Mouse (Mus musculus): ENCODE measurements around the gene Mterf1b. TPM values are rescaled to one million over a fixed set of nuclear protein-coding genes. Genes with fewer than 3 reads are reported as not detected.
"Not testable (repeated sequence)": the region's sequence is repeated elsewhere in the genome, so short reads cannot be mapped to it uniquely, and the experiment has no call there.

The Mterf1b gene
- 1 to 10 TPM; 6.1 to 7.1 (median 6.6) TPM for total RNA-seq (2022)

DNA sequence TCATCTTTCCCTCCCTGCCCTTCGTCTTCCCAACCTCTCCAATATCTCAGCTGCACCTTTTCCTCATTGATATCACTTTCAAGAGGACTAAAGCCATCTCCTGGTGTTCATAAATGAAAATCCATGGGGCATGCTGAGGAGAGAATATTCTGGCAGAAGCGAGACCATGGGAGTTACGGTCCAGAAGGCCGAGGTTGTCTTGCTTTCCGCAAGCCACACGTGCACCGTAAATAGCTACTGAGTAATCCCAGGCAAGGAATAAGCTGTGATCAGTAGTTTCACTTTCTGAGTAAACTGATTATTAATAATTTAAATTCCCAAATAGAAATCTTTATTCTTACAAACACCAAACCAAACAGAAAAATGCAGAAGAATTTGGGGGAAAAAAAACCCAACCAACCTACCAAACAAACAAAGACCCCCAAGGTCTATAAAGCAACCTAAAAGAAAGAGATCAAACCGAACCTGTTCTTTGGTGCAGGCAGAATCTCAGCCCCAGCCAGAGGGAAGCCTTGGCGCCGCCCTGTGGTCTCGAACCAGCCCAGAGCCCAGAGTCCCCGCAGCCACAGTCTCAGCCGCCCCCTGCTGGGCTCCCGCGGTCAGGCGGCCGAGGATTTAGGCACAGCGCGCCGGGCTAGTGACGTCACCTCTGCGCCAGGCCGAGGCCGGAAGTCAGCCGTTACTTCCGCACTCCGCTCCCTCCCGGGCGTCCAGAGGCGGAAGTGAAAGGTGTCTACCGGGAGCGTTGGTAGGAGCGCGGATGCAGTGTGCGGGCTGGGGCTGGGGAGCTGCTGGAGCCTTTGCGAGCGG is at the start of gene Mterf1b:
TSS of gene Mterf1b (plus strand) at position 697 of the 810 bp plus-strand sequence.
- not testable (repeated sequence) for DNase-seq (ENCODE audit: low spot score in 2 of 2)

DNA sequence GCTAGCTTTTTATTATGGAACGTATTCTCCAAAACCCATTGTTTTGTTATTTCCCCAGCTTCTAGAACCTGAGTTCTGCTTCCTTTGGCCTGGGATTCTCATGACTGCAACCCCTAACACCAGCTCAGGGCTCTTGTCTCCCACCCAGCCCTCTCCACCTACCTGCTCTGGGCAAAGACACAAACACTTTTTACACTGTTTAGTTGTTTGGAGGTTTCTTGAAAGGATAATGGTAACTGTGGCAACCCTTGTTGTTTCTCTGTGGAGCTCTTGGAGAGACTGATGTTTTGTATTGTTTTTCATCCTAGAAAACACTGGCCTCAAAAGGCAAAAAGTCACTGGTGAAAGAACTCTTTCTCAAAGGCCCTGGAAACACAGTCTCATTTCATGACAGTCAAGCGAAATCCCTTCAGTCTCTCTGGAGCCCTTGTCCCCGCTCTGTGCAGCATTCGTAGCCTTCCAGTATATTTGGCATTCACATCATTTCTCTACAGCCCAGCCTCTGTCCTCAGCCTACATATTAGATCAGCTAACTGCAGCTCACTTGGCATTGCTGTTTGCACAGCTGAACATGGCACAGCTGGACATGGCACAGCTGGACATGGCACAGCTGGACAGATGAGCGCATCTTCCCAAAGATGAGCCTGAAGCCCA is 32.6 kb upstream of the Mterf1b start:
- DNase-seq (ENCODE audit: low spot score in 2 of 2): not testable (repeated sequence)

DNA sequence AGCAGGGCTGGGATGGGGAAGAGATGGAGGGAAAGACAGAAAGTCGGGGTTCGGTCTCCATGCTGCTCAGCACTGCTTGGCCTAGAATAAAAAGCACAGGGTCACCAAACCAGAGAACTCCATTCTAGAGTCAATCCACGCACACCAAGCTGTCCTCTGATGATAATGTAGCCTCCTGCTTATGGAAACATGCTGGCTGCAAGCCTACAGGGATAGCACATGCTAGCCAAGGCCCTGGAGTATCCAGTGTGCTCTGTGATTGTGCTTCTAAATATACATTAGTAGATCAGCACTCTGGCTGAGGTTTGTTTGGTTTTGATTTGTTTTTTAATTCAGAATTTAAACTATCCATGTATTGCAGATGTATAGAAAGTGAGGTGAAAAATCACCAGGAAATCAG is 30.6 kb upstream of the Mterf1b start:
- no peak for DNase-seq (ENCODE audit: low spot score in 2 of 2)

- DNase-seq (ENCODE audit: low spot score in 2 of 2): no peak
These were observed 29.7 kb upstream of the Mterf1b start for GRCm38 (mm10) chr5:4162461-4162860.

- DNase-seq (ENCODE audit: low spot score in 2 of 2): not testable (repeated sequence)
These were observed 24.2 kb upstream of the Mterf1b start for GRCm38 (mm10) chr5:4167813-4168529.

DNA sequence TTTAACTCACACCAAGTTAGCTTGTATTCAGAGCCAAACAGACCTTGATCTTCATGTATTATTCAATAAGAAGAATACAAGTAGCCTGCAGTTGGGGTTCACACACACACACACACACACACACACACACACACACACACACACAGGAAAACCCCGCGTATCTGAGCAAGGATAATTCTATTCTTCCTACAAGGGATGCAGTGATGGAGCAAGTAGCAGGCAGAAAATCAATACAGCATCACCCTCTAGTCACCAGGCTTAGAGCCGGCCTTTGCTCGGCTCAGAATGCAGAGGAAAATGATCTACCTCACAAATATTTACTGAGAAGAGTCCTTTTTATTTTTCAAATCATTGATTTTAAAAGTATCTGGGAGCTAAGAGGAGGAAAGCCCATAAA is 23.6 kb upstream of the Mterf1b start:
- DNase-seq (ENCODE audit: low spot score in 2 of 2): not testable (repeated sequence)

GRCm38 (mm10) chr5:4176421-4176820 is 15.7 kb upstream of the Mterf1b start:
- DNase-seq (ENCODE audit: low spot score in 2 of 2): not testable (repeated sequence)

GRCm38 (mm10) chr5:4179364-4179763 is 12.8 kb upstream of the Mterf1b start:
- DNase-seq (ENCODE audit: low spot score in 2 of 2): no peak

DNA sequence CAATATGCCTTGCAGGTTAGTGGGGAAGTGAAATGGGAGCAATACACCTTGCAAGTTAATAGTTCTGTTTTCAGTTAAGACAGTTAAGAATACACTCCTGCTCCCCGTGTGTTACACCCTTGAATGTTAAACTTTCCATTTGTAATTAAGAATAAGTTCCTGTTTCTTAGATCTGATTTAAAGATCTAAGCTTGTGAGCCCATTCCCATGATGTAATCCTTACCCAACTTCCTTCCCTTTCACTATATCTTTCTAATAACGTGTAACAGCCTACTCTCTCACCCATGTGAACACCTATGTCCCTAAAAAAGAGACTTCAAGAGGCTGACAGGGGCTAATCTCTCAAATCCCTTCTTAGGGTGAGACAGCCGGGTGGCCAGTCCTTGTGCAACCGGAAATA is 5.4 kb upstream of the Mterf1b start:
- DNase-seq (ENCODE audit: low spot score in 2 of 2): no peak

- DNase-seq (ENCODE audit: low spot score in 2 of 2): not testable (repeated sequence)
These were observed 497 bp downstream of the Mterf1b start for GRCm38 (mm10) chr5:4192481-4193246.

- DNase-seq (ENCODE audit: low spot score in 2 of 2): no peak
These were observed 1.1 kb downstream of the Mterf1b start for GRCm38 (mm10) chr5:4193247-4193628.

GRCm38 (mm10) chr5:4194166-4194565 is 2.0 kb downstream of the Mterf1b start:
- DNase-seq (ENCODE audit: low spot score in 2 of 2): no peak

- DNase-seq (ENCODE audit: low spot score in 2 of 2): no peak
These were observed 2.9 kb downstream of the Mterf1b start for GRCm38 (mm10) chr5:4195086-4195485.

DNA sequence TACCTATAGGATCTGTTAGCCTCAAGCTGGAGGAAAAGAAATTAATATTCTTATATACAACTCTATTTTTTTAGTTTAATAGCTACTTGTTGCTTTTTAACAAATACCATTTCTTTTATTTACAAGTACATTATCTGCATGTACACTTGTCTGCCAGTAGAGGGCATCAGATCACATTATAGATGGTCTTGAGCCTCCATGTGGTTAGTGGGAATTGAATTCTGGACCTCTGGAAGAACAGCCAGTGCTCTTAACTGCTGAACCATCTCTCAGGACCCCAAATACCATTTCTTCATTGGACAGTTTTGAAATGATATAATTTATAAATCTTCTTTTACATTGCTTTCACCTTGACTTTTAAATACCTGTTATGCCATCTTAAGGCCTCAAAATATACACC is 9.2 kb downstream of the Mterf1b start:
- DNase-seq (ENCODE audit: low spot score in 2 of 2): no peak

DNA sequence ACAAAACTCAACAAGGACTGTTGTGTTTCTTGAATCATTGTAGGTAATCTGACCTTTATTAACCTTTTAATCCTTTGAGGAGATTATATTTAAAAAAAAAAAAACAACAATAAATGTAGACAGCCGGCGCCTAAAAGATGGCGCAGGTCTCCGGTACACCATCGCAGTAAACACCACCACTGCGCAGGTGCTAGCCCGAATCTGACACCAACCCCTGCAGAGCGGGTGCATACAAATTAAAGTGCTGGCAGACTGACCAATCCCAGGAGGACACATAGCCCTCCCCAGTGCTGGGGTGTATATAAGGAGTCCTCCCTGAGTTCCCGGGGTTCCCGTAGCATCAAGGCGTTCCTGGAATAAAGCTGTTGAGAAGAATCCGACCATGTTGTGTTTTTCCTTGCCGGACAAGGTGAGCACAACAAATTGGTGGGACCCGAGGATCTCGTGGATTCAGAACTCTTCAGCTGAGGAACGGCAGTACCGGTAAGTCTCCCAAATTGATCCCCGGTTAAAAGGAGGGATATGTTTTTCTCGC is 10.2 kb downstream of the Mterf1b start:
- DNase-seq (ENCODE audit: low spot score in 2 of 2): not testable (repeated sequence)

- DNase-seq (ENCODE audit: low spot score in 2 of 2): not testable (repeated sequence)
These were observed 17.9 kb downstream of the Mterf1b start for GRCm38 (mm10) chr5:4210082-4210481.

DNA sequence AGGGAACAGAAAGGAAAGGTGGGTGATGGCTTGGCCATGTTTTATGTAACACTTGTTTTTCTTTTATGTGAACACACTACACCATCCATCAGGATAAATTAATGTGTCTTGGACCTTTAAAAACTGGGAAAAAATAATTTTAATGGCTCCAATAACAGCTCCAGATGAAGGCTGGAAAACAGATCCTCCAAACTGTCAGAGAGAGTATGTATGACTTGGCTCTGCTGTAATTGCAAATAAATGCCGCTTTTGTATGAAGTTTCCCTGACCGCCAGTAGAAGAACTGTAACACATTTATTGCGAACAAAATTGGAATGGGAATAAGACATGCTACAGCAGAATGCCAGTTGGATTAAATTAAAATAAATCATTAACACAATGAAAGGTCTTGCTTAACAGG is 29.1 kb downstream of the Mterf1b start:
- DNase-seq (ENCODE audit: low spot score in 2 of 2): no peak

GRCm38 (mm10) chr5:4221981-4222623 is 29.9 kb downstream of the Mterf1b start:
- no peak for DNase-seq (ENCODE audit: low spot score in 2 of 2)

GRCm38 (mm10) chr5:4232163-4232562 is 40.0 kb downstream of the Mterf1b start:
- no peak for DNase-seq (ENCODE audit: low spot score in 2 of 2)

DNA sequence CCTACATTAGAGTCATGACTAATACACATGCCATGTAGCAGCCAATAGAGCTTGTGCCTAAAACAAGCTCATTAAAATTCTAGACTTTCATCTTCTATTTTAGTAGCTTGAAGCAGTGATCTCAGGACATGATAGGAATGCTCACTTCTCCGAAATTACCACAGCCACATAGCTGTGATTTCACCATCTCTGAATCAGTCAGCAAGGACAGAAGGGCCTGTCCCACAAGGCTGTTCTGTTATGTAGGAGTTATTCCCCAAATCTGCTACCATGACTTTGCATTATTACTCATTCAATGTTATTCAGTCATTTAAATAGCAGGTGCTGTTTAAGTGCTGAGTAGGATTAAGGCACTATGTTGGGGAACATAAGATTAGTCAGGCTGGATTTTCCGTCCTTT is 42.3 kb downstream of the Mterf1b start:
- DNase-seq (ENCODE audit: low spot score in 2 of 2): peak; percentile 12 to 38

DNA sequence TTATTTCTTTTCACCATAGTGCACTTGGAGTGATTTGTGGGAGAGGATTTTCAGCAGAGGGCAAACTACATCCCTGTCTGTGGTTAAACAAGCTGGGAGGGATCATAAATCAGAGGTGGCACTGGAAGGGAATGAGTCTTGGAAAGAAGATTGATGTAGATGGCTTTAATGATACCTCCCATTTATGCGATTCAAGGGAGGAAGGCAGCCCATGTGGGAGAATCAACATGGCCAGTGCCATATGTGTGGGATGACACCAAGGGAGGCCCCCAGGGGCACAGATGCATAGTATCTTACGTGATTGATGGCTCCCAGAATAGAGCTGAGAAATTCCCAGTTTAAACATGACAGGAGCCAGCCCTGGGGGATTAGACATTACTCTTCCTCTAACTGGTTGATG is 48.0 kb downstream of the Mterf1b start:
- no peak for DNase-seq (ENCODE audit: low spot score in 2 of 2)
